Comparison of ENCODE assay signal across 22 mouse cellular contexts in genomic region chr10:123418616-123419173, GRCm38 (mm10).
DNase-seq lines count a peak whose midpoint lies in the region; ATAC-seq lines count a peak whose summit lies in the region.
"Had no signal": no experiment of that assay in that cellular context is flagged by ENCODE, and none has a peak within 500 bp of the region (broad histone marks: within the 10 kb centered on the region; RNA-seq: fewer than 3 reads in every experiment).

No protein-coding gene starts in this region.

- no peak for DNase-seq in frontal cortex, adult 2 months (ENCODE audit: extremely low spot score in 1 of 2, low spot score in 1 of 2)
- DNase-seq in kidney, postnatal 10 days, result peak; percentile 19
- DNase-seq in kidney, adult 9 months, result no peak
- no peak for DNase-seq in neural tube, embryonic 10.5 days (ENCODE audit: extremely low spot score, low spot score)
- peak; percentile 13 for DNase-seq in retina, postnatal 1 day
- DNase-seq in frontal cortex, postnatal 25 days (ENCODE audit: low spot score in 2 of 2), result no peak
- DNase-seq: adrenal gland, postnatal 25 days; cerebellum, adult 18-20 months; cerebellum, postnatal 25 days; forebrain, postnatal 0 days; gastrocnemius, postnatal 14 days; heart, adult 18-20 months; heart, postnatal 36 days; layer of hippocampus, postnatal 36 days; midbrain, embryonic 14.5 days; spleen, adult 18-20 months; thymus, postnatal 25 days had no signal

- peaks cover 5% of the 10 kb centered on the region; the same call in 1 of the 2 replicates for H3K9me3 ChIP-seq in neural tube, embryonic 13.5 days
- H3K9me3 ChIP-seq: limb, embryonic 15.5 days; liver, embryonic 15.5 days had no signal

- no peaks in the 10 kb centered on the region for H3K36me3 ChIP-seq in neural tube, embryonic 13.5 days
- H3K36me3 ChIP-seq: G1E; limb, embryonic 15.5 days; liver, embryonic 15.5 days had no signal

- no peak overlapping the region for H3K4me2 ChIP-seq in neural tube, embryonic 13.5 days
- H3K4me2 ChIP-seq: limb, embryonic 15.5 days; liver, embryonic 15.5 days had no signal

- 0 out of 2 replicates have a peak overlapping the region, but pooled peaks have one; percentile 5 for H3K27ac ChIP-seq in neural tube, embryonic 13.5 days (replicated peaks)
- H3K27ac ChIP-seq: limb, embryonic 15.5 days; liver, embryonic 15.5 days had no signal

- H3K4me3 ChIP-seq in neural tube, embryonic 13.5 days, result no peak overlapping the region
- H3K4me3 ChIP-seq: limb, embryonic 15.5 days; liver, embryonic 15.5 days had no signal

- H3K4me1 ChIP-seq in neural tube, embryonic 13.5 days (replicated peaks), result peaks cover 16% of the 10 kb centered on the region
- H3K4me1 ChIP-seq: liver, embryonic 15.5 days had no signal

- no peaks in the 10 kb centered on the region for H3K27me3 ChIP-seq in neural tube, embryonic 13.5 days
- H3K27me3 ChIP-seq: limb, embryonic 15.5 days; liver, embryonic 15.5 days had no signal

- 62% methylated on average over 7 of the region's 7 CpGs for WGBS in neural tube, embryonic 13.5 days

- ATAC-seq in frontal cortex, adult (ENCODE audit: low TSS enrichment), result peak; percentile 64; the same call in 1 of the 2 replicates
- ATAC-seq in neural tube, embryonic 13.5 days (ENCODE audit: low read depth), result no peak
- ATAC-seq: forebrain, postnatal 0 days had no signal

- H3K9ac ChIP-seq in neural tube, embryonic 13.5 days, result no peak overlapping the region
- H3K9ac ChIP-seq: forebrain, postnatal 0 days; limb, embryonic 15.5 days; liver, embryonic 15.5 days had no signal

Comparison
In these comparisons a context has a peak if more than half of its experiments do, and no peak if none do; other contexts are left out.
1. DNase-seq: peak in kidney, postnatal 10 days (single experiment) and retina, postnatal 1 day (single experiment); none in frontal cortex, adult 2 months (0 of 2), kidney, adult 9 months (single experiment), neural tube, embryonic 10.5 days (single experiment) and frontal cortex, postnatal 25 days (0 of 2).